Mouse (Mus musculus): ENCODE results near the gene Calcoco1. TPM values are rescaled to one million over a fixed set of nuclear protein-coding genes. Genes with fewer than 3 reads are reported as not detected.
A peak's percentile ranks its signal among the peaks of the same experiment; 100 is the strongest.
"Not testable (repeated sequence)": the region's sequence is repeated elsewhere in the genome, so short reads cannot be mapped to it uniquely, and the experiment has no call there.

Calcoco1 gene
- total and polyA plus RNA-seq, 2 experiments from 2014 or later = 80.7 to 89.5 TPM

DNA sequence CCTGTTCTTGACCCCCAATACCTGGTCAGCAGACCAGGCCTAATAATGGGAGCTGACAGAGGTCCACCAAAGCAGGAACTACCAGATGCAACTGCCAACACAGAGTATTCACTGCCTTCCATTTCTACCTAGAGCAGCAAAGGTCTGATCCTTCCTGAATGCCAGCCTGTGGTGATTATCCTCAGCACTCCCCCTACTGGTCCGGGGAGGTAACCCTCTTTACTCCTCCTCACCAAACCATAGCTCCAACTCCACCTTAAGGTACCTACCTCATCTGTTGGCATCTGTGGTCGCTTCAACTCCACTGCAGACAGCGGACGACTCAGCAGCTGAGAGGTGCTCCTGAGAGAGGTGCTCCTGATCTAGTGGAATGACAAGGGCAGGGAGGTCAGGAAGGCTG lies 56.5 kb downstream of the Calcoco1 start:
- no peak overlapping the region for H3K9ac ChIP-seq (replicated peaks; ENCODE audit: low read depth, low read length)
- H3K27ac ChIP-seq (ENCODE audit: low read depth) = 0 out of 2 replicates have a peak overlapping the region, but pooled peaks have one; percentile 25
- TF ChIP-seq EP300 (IDR thresholded peaks at IDR 0.05; ENCODE audit: low read depth) (no peak), CTCF (IDR thresholded peaks at IDR 0.05; ENCODE audit: low read depth) (peak; percentile 79)
- H3K4me3 ChIP-seq (ENCODE audit: low read depth, low read length) = no peak overlapping the region
- no peaks in the 10 kb centered on the region for H3K27me3 ChIP-seq (ENCODE audit: control insufficient read depth, insufficient read depth, low read length)
- ATAC-seq (ENCODE audit: insufficient read depth, low read depth) = peak; percentile 54; the same call in 1 of the 2 replicates
- peaks cover 68% of the 10 kb centered on the region for H3K36me3 ChIP-seq (replicated peaks; ENCODE audit: control insufficient read depth, insufficient read depth, low read length)
- no peak overlapping the region for H3K4me2 ChIP-seq (ENCODE audit: low read depth, low read length)
- H3K9me3 ChIP-seq (replicated peaks; ENCODE audit: control insufficient read depth, low read length) = no peaks in the 10 kb centered on the region
- peak; percentile 51 for DNase-seq (ENCODE audit: low spot score)
- WGBS = 38% methylated on average over 4 of the region's 4 CpGs
- H3K4me1 ChIP-seq (ENCODE audit: control insufficient read depth, insufficient read depth) = peaks cover 9% of the 10 kb centered on the region; the same call in 1 of the 2 replicates

DNA sequence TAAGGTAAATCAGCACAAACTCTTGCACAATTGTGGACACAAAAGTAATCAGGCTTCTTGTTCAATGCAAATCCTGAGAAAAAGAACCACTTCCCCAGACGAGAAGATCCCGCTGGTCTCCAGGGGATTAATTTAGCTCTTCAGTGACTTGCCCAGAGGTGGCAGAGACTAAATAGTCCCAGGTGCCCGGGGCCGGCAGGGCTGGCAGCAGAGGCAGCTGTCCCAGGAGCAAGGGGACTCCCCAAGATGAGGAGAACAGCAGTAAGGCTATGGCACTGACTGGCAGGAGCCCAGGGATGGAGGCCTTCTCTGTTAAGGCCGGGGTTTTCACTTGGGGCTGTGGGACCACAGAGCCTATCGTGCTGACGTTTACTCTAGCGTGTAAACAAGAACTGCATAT lies 58.2 kb downstream of the Calcoco1 start:
- no peak overlapping the region for H3K4me3 ChIP-seq (ENCODE audit: low read depth, low read length)
- DNase-seq (ENCODE audit: low spot score) (no peak), ATAC-seq (ENCODE audit: insufficient read depth, low read depth) (no peak)
- TF ChIP-seq CTCF (IDR thresholded peaks at IDR 0.05; ENCODE audit: low read depth) (no peak), EP300 (IDR thresholded peaks at IDR 0.05; ENCODE audit: low read depth) (no peak)
- no peak overlapping the region for H3K27ac ChIP-seq (ENCODE audit: low read depth)
- no peaks in the 10 kb centered on the region for H3K9me3 ChIP-seq (replicated peaks; ENCODE audit: control insufficient read depth, low read length)
- no peak overlapping the region for H3K4me2 ChIP-seq (ENCODE audit: low read depth, low read length)
- no peaks in the 10 kb centered on the region for H3K27me3 ChIP-seq (ENCODE audit: control insufficient read depth, insufficient read depth, low read length)
- H3K4me1 ChIP-seq (ENCODE audit: control insufficient read depth, insufficient read depth) = peaks cover 3% of the 10 kb centered on the region; the same call in 1 of the 2 replicates
- H3K9ac ChIP-seq (replicated peaks; ENCODE audit: low read depth, low read length) = no peak overlapping the region
- peaks cover 71% of the 10 kb centered on the region for H3K36me3 ChIP-seq (replicated peaks; ENCODE audit: control insufficient read depth, insufficient read depth, low read length)
- WGBS = 86% methylated on average over 8 of the region's 8 CpGs

DNA sequence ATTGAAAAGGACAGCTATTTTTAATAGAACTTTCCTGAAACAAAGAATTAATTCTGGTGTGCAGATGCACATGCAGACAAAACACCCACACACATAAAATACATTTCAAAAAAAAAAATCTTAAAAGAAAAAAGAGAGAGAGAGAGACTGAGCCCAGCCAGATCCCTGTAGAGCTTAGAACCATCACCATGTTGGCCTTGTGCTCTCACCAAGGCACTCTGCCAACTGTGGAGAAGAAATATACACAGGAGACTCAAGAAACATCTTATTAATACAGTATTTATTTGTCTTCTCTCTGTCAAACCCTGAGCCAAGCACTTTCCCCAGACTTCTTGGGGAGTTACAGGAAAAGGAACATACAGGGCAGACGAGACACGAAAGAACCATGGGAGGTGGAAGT lies 59.4 kb downstream of the Calcoco1 start:
- H3K4me1 ChIP-seq (ENCODE audit: control insufficient read depth, insufficient read depth) = peaks cover 12% of the 10 kb centered on the region
- not testable (repeated sequence) for H3K9me3 ChIP-seq (replicated peaks; ENCODE audit: control insufficient read depth, low read length); ATAC-seq (ENCODE audit: insufficient read depth, low read depth); H3K27me3 ChIP-seq (ENCODE audit: control insufficient read depth, insufficient read depth, low read length); H3K4me3 ChIP-seq (ENCODE audit: low read depth, low read length); H3K4me2 ChIP-seq (ENCODE audit: low read depth, low read length); H3K9ac ChIP-seq (replicated peaks; ENCODE audit: low read depth, low read length); H3K27ac ChIP-seq (ENCODE audit: low read depth); DNase-seq (ENCODE audit: low spot score)
- peaks cover 70% of the 10 kb centered on the region for H3K36me3 ChIP-seq (replicated peaks; ENCODE audit: control insufficient read depth, insufficient read depth, low read length)
- no CpG with 5 or more reads among the region's 2 CpGs for WGBS

DNA sequence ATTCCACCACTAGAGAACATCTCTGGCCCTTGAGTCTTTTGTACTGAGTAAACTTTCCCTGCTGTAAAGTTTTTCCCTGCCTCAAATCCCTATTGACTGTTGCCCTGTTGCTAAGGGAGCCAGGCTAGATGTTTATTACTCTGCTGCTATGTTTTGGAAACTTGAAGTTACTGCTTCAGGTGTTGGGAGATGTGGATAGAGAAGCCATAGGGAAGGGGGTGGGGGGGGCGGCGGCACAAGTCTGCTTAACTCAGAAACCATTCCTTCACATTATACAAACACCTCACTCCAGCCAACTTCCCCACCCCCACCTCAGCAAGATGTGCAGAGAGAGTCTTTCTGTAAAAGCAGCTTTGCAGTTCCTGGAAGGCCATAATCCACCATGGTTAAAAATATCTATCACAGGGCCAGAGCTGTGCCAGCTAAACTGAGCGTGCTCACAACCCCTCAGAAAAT lies 64.0 kb downstream of the Calcoco1 start:
- Histone ChIP-seq H3K27me3 (ENCODE audit: control insufficient read depth, insufficient read depth, low read length) (no peaks in the 10 kb centered on the region), H3K4me3 (ENCODE audit: low read depth, low read length) (no peak overlapping the region), H3K36me3 (replicated peaks; ENCODE audit: control insufficient read depth, insufficient read depth, low read length) (peaks cover 24% of the 10 kb centered on the region), H3K4me1 (ENCODE audit: control insufficient read depth, insufficient read depth) (peaks cover 29% of the 10 kb centered on the region), H3K9ac (replicated peaks; ENCODE audit: low read depth, low read length) (no peak overlapping the region), H3K9me3 (replicated peaks; ENCODE audit: control insufficient read depth, low read length) (no peaks in the 10 kb centered on the region), H3K27ac (ENCODE audit: low read depth) (peak overlapping the region; percentile 80), H3K4me2 (ENCODE audit: low read depth, low read length) (no peak overlapping the region)
- DNase-seq (ENCODE audit: low spot score) = peak; percentile 70
- TF ChIP-seq CTCF (IDR thresholded peaks at IDR 0.05; ENCODE audit: low read depth) (no peak), EP300 (IDR thresholded peaks at IDR 0.05; ENCODE audit: low read depth) (no peak)
- peak; percentile 76 for ATAC-seq (ENCODE audit: insufficient read depth, low read depth)
- 22% methylated on average over 3 of the region's 3 CpGs for WGBS

MicroRNA genes within 50 kb of the gene (microRNA counts, 519-probe panel; counts per million panel counts)
- not detected for microRNA mmu-miR-688

Small RNA genes lying within 50 kb of the gene (microRNA-seq; reads per million reads assigned to microRNA genes)
- not detected for gene Mir688

Other genes starting within 250 kb of the Calcoco1 start
- gene Gm10337, start 218.5 kb downstream of the Calcoco1 start, total RNA-seq (2014; rRNA removed; ENCODE audit: low replicate concordance) = not detected in 2 replicates
- not detected in 2 replicates for gene Gm10337, start 218.5 kb downstream of the Calcoco1 start, polyA plus RNA-seq (2015; fragmentation: Nextera tagmentation; extraction: Ambion mirVana)
- gene Map3k12, start 205.1 kb downstream of the Calcoco1 start, total RNA-seq (2014; rRNA removed; ENCODE audit: low replicate concordance) = 4.7 and 6.1 TPM in 2 replicates
- 4.1 and 4.6 TPM in 2 replicates for gene Map3k12, start 205.1 kb downstream of the Calcoco1 start, polyA plus RNA-seq (2015; fragmentation: Nextera tagmentation; extraction: Ambion mirVana)
- 73.7 and 74.9 TPM in 2 replicates for gene Tarbp2, start 204.0 kb downstream of the Calcoco1 start, total RNA-seq (2014; rRNA removed; ENCODE audit: low replicate concordance)
- gene Tarbp2, start 204.0 kb downstream of the Calcoco1 start, polyA plus RNA-seq (2015; fragmentation: Nextera tagmentation; extraction: Ambion mirVana) = 65.4 and 68.5 TPM in 2 replicates
- 0.84 TPM in 1 of 2 replicates, not detected in the other for gene Npff, start 197.2 kb downstream of the Calcoco1 start, total RNA-seq (2014; rRNA removed; ENCODE audit: low replicate concordance)
- gene Npff, start 197.2 kb downstream of the Calcoco1 start, polyA plus RNA-seq (2015; fragmentation: Nextera tagmentation; extraction: Ambion mirVana) = 0.89 and 1.1 TPM in 2 replicates
- not detected in 2 replicates for gene Gm28047, start 97.1 kb downstream of the Calcoco1 start, total RNA-seq (2014; rRNA removed; ENCODE audit: low replicate concordance)
- gene Gm28047, start 97.1 kb downstream of the Calcoco1 start, polyA plus RNA-seq (2015; fragmentation: Nextera tagmentation; extraction: Ambion mirVana) = not detected in 2 replicates
- gene Atf7, start 96.7 kb downstream of the Calcoco1 start, total RNA-seq (2014; rRNA removed; ENCODE audit: low replicate concordance) = 12.4 and 16.2 TPM in 2 replicates
- gene Atf7, start 96.7 kb downstream of the Calcoco1 start, polyA plus RNA-seq (2015; fragmentation: Nextera tagmentation; extraction: Ambion mirVana) = 18.7 and 20.6 TPM in 2 replicates
- gene Atp5g2, start 49.8 kb downstream of the Calcoco1 start, total RNA-seq (2014; rRNA removed; ENCODE audit: low replicate concordance) = 377 and 462 TPM in 2 replicates
- gene Atp5g2, start 49.8 kb downstream of the Calcoco1 start, polyA plus RNA-seq (2015; fragmentation: Nextera tagmentation; extraction: Ambion mirVana) = 108 and 125 TPM in 2 replicates
- not detected in 2 replicates for gene Hoxc13, start 198.9 kb upstream of the Calcoco1 start, total RNA-seq (2014; rRNA removed; ENCODE audit: low replicate concordance)
- not detected in 2 replicates for gene Hoxc13, start 198.9 kb upstream of the Calcoco1 start, polyA plus RNA-seq (2015; fragmentation: Nextera tagmentation; extraction: Ambion mirVana)
- gene Hoxc12, start 214.6 kb upstream of the Calcoco1 start, total RNA-seq (2014; rRNA removed; ENCODE audit: low replicate concordance) = not detected in 2 replicates
- not detected in 2 replicates for gene Hoxc12, start 214.6 kb upstream of the Calcoco1 start, polyA plus RNA-seq (2015; fragmentation: Nextera tagmentation; extraction: Ambion mirVana)
- not detected in 2 replicates for gene Hoxc11, start 232.2 kb upstream of the Calcoco1 start, total RNA-seq (2014; rRNA removed; ENCODE audit: low replicate concordance)
- gene Hoxc11, start 232.2 kb upstream of the Calcoco1 start, polyA plus RNA-seq (2015; fragmentation: Nextera tagmentation; extraction: Ambion mirVana) = not detected in 2 replicates
- gene Hoxc10, start 244.6 kb upstream of the Calcoco1 start, total RNA-seq (2014; rRNA removed; ENCODE audit: low replicate concordance) = not detected in 2 replicates
- gene Hoxc10, start 244.6 kb upstream of the Calcoco1 start, polyA plus RNA-seq (2015; fragmentation: Nextera tagmentation; extraction: Ambion mirVana) = not detected in 2 replicates
- gene Hoxc5, start 245.3 kb upstream of the Calcoco1 start, total RNA-seq (2014; rRNA removed; ENCODE audit: low replicate concordance) = 0.15 TPM in 1 of 2 replicates, not detected in the other
- not detected in 2 replicates for gene Hoxc5, start 245.3 kb upstream of the Calcoco1 start, polyA plus RNA-seq (2015; fragmentation: Nextera tagmentation; extraction: Ambion mirVana)

Measured in heart, postnatal 0 days (tissue).